Mouse (Mus musculus) neural tube, embryonic 12.5 days (tissue): ENCODE results near the gene Trp53i11. TPM values are rescaled to one million over a fixed set of nuclear protein-coding genes. Genes with fewer than 3 reads are reported as not detected.

Experiments used
- ATAC-seq: fragments of 200-750 bp; cut with Nextera tagmentation; 2 replicates; pipeline ENCODE4 v1.8.0; 2017; ENCODE audit warnings: low read depth, mild to moderate bottlenecking, moderate TSS enrichment, moderate library complexity; ENCODE audit not compliant: low FRiP score
- H3K27ac ChIP-seq: fragments of 300-500 bp; sonication (generic); 2 replicates; pipeline ENCODE4 v1.5.1; 2016
- H3K27me3 ChIP-seq: fragments of 300-500 bp; sonication (generic); replicated peaks from 2 replicates; pipeline ENCODE4 v1.6.1; 2016; ENCODE audit warnings: mild to moderate bottlenecking
- H3K36me3 ChIP-seq: fragments of 300-500 bp; sonication (generic); 2 replicates; pipeline ENCODE4 v1.6.1; 2016; ENCODE audit warnings: mild to moderate bottlenecking
- H3K4me1 ChIP-seq: fragments of 300-500 bp; sonication (generic); 2 replicates; pipeline ENCODE4 v1.6.1; 2016
- H3K4me2 ChIP-seq: fragments of 300-500 bp; sonication (generic); replicated peaks from 2 replicates; pipeline ENCODE4 v1.6.1; 2016; ENCODE audit warnings: mild to moderate bottlenecking
- H3K4me3 ChIP-seq: fragments of 300-500 bp; sonication (generic); 2 replicates; pipeline ENCODE4 v1.5.1; 2016
- H3K9ac ChIP-seq: fragments of 300-500 bp; sonication (generic); 2 replicates; pipeline ENCODE4 v1.6.1; 2016; ENCODE audit warnings: mild to moderate bottlenecking
- H3K9me3 ChIP-seq: fragments of 300-500 bp; sonication (generic); 2 replicates; pipeline ENCODE4 v1.6.1; 2016; ENCODE audit warnings: mild to moderate bottlenecking
- whole genome bisulfite sequencing: fragments of 180-500 bp; shearing (Covaris S2); methylation state at CpG from one replicate; pipeline ENCODE4 v1.1.7; 2016; 5-methylcytosine and 5-hydroxymethylcytosine counted together
- polyA plus RNA-seq: library from polyadenylated mRNA; unstranded; fragments of >200 nt; fragmentation: Nextera tagmentation; extraction: Ambion mirVana; gene quantifications from 2 replicates; pipeline ENCODE4 v1.2.1, GENCODE M21; 2016

The Trp53i11 gene
- polyA plus RNA-seq = 144 and 230 TPM in 2 replicates

- H3K27ac ChIP-seq = peak within 1 kb of the TSS; percentile 81
- peaks cover 50% of the 10 kb centered on the region for H3K4me1 ChIP-seq
- no peaks in the 10 kb centered on the region for H3K36me3 ChIP-seq
- H3K9ac ChIP-seq = peak within 1 kb of the TSS; percentile 99
- peak; percentile 87 for ATAC-seq
- H3K4me2 ChIP-seq = peak within 1 kb of the TSS; percentile 83
- WGBS = under 1% methylated on average over 62 of the region's 69 CpGs
- H3K4me3 ChIP-seq = peak within 1 kb of the TSS; percentile 93
- no peaks in the 10 kb centered on the region for H3K9me3 ChIP-seq
- no peaks in the 10 kb centered on the region for H3K27me3 ChIP-seq
Measured at GRCm38 (mm10) chr2:93187323-93187996, at the start of gene Trp53i11. Gene Trp53i11 (plus strand): TSS chr2:93187548.

DNA sequence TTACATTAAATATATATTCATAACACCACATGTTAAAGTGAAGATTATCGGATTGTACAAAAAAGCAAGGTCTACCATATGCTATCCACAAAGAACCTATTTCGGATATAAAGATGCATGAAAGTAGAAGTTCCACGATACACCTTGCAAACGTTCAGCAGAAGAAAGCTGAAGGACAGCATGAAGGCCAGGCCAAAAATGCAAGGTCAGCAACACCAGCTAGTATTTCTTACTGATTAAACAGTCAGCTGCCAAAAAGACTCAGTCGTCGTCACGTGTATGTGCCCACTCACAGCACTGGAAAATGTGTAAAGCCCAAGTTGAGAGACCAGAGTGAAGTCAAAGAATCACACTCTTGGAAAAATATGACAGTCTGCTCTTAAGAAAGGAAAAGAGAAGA is 47.9 kb upstream of the Trp53i11 start:
- no peak for ATAC-seq

GRCm38 (mm10) chr2:93141329-93141728 is 46.0 kb upstream of the Trp53i11 start:
- Histone ChIP-seq H3K4me1 (peaks cover 15% of the 10 kb centered on the region; the same call in 1 of the 2 replicates), H3K27ac (no peak overlapping the region), H3K4me2 (no peak overlapping the region), H3K9me3 (no peaks in the 10 kb centered on the region), H3K4me3 (no peak overlapping the region), H3K36me3 (no peaks in the 10 kb centered on the region), H3K27me3 (no peaks in the 10 kb centered on the region), H3K9ac (no peak overlapping the region)
- no peak for ATAC-seq
- 71% methylated on average over 3 of the region's 3 CpGs for WGBS

More for the DNA sequence above, 47.9 kb upstream of the Trp53i11 start:
- no peak overlapping the region for H3K9ac ChIP-seq
- no peak overlapping the region for H3K4me3 ChIP-seq
- 91% methylated on average over 7 of the region's 7 CpGs for WGBS
- H3K27ac ChIP-seq = no peak overlapping the region
- no peaks in the 10 kb centered on the region for H3K9me3 ChIP-seq
- H3K27me3 ChIP-seq = no peaks in the 10 kb centered on the region
- H3K4me1 ChIP-seq = peaks cover 6% of the 10 kb centered on the region; the same call in 1 of the 2 replicates
- H3K36me3 ChIP-seq = no peaks in the 10 kb centered on the region
- H3K4me2 ChIP-seq = no peak overlapping the region

- H3K27ac ChIP-seq = no peak overlapping the region
- no peaks in the 10 kb centered on the region for H3K27me3 ChIP-seq
- H3K4me3 ChIP-seq = no peak overlapping the region
- no peak overlapping the region for H3K9ac ChIP-seq
- ATAC-seq = no peak
- no peaks in the 10 kb centered on the region for H3K36me3 ChIP-seq
- WGBS = 68% methylated on average over 7 of the region's 7 CpGs
- H3K4me2 ChIP-seq = no peak overlapping the region
- peaks cover 15% of the 10 kb centered on the region; the same call in 1 of the 2 replicates for H3K4me1 ChIP-seq
- H3K9me3 ChIP-seq = no peaks in the 10 kb centered on the region
Measured at GRCm38 (mm10) chr2:93142616-93143015, 44.7 kb upstream of the Trp53i11 start.

DNA sequence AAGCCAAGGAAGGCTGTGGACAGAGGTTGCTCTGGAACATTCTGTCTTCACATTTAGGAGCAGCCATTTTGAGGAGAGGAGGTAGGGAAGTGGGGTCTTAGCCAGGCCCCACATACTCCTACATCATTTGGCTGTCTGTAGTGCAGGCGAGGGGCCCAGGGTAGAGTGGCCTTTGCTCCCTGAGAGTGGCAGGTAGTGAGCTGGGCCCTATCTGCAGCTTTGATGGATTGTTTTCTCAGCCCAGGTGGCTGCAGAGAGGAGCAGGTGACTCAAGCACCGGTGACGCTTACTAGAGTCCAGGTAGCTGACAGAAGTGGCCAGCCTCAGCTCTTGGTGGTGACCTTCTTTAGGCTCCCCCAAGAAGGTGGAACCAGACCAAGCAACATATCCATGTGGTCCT is 43.2 kb upstream of the Trp53i11 start:
- no peak for ATAC-seq
- Histone ChIP-seq H3K9ac (no peak overlapping the region), H3K27ac (no peak overlapping the region), H3K4me3 (no peak overlapping the region), H3K4me1 (peaks cover 15% of the 10 kb centered on the region; the same call in 1 of the 2 replicates), H3K27me3 (no peaks in the 10 kb centered on the region), H3K4me2 (no peak overlapping the region), H3K36me3 (no peaks in the 10 kb centered on the region), H3K9me3 (no peaks in the 10 kb centered on the region)
- 96% methylated on average over 3 of the region's 3 CpGs for WGBS

- H3K9me3 ChIP-seq = no peaks in the 10 kb centered on the region
- no peak overlapping the region for H3K4me3 ChIP-seq
- ATAC-seq = no peak
- no peak overlapping the region for H3K4me2 ChIP-seq
- H3K4me1 ChIP-seq = peaks cover 9% of the 10 kb centered on the region; the same call in 1 of the 2 replicates
- WGBS = 74% methylated on average over 2 of the region's 2 CpGs
- H3K36me3 ChIP-seq = no peaks in the 10 kb centered on the region
- H3K27ac ChIP-seq = no peak overlapping the region
- H3K27me3 ChIP-seq = no peaks in the 10 kb centered on the region
- no peak overlapping the region for H3K9ac ChIP-seq
Measured at GRCm38 (mm10) chr2:93150009-93150408, 37.3 kb upstream of the Trp53i11 start.

DNA sequence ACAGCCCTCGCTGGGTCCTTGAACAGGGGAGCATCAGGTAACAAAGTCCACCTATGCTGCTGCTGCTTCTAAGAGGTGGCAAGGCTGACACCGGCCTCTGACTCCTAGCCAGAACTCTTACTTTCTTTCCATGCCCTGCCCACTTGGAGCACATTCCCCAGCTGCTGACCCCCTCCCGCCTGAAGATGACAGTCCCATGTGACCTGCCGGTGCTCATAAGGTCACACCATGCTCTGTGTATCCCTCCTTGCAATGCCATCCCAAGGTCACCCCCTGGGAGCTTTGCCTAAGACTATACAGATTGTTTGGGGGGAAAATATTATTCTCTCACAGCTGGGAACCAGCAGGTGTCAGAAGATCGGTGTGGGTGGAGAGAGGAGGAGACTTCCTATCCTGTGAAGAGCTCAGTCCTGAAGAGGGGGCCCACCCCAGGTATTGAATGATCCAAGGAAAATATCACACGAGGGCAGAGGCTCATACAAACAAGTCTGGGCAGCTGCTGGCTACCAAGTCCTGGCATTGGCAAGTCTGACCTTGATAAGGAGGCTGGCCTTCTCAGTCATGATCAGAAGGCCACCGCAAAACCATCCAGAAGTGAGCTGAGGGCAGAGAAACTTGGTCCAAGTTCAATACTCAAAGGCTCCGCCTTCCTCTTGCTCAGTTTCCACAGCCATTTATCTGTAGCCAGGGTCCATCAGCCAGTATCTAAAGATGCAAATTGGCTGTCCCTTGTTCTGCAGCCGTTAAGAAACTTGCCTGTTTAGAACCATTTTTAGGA is 36.5 kb upstream of the Trp53i11 start:
- Histone ChIP-seq H3K27ac (no peak overlapping the region), H3K27me3 (no peaks in the 10 kb centered on the region), H3K9me3 (no peaks in the 10 kb centered on the region), H3K36me3 (no peaks in the 10 kb centered on the region), H3K4me2 (no peak overlapping the region), H3K9ac (no peak overlapping the region), H3K4me3 (no peak overlapping the region), H3K4me1 (peaks cover 5% of the 10 kb centered on the region; the same call in 1 of the 2 replicates)
- ATAC-seq = no peak
- 72% methylated on average over 9 of the region's 9 CpGs for WGBS

- H3K4me3 ChIP-seq = no peak overlapping the region
- no peak for ATAC-seq
- no peak overlapping the region for H3K4me2 ChIP-seq
- no peak overlapping the region for H3K27ac ChIP-seq
- WGBS = 84% methylated on average over 6 of the region's 6 CpGs
- no peaks in the 10 kb centered on the region for H3K36me3 ChIP-seq
- H3K4me1 ChIP-seq = no peaks in the 10 kb centered on the region
- no peak overlapping the region for H3K9ac ChIP-seq
- H3K9me3 ChIP-seq = no peaks in the 10 kb centered on the region
- no peaks in the 10 kb centered on the region for H3K27me3 ChIP-seq
Measured at GRCm38 (mm10) chr2:93152191-93152601, 35.2 kb upstream of the Trp53i11 start.

GRCm38 (mm10) chr2:93152883-93153491 is 34.4 kb upstream of the Trp53i11 start:
- no peak overlapping the region for H3K4me3 ChIP-seq

DNA sequence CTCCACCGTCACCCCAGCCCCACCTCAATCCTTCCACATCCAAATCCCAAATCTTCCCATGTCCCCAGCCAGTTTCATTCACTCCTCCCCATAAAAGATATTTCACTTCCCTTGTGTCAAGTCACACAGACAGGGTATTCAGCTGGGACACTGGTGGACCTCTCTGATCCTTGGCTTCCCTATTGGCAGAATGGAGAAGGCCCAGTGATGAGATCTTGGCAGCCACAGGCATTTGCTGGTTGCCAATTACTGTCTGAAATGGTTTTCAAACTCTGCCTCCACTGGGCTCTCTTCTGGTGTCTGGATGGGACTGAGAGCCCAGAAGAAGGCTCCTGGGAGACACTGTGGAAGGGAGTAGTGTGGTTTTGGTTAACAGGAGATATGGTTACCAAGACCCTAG is 33.5 kb upstream of the Trp53i11 start:
- 93% methylated on average over 1 of the region's 1 CpGs for WGBS
- H3K36me3 ChIP-seq = no peaks in the 10 kb centered on the region
- no peak overlapping the region for H3K4me2 ChIP-seq
- no peaks in the 10 kb centered on the region for H3K9me3 ChIP-seq
- no peaks in the 10 kb centered on the region for H3K4me1 ChIP-seq
- no peak for ATAC-seq
- H3K27me3 ChIP-seq = no peaks in the 10 kb centered on the region
- H3K9ac ChIP-seq = no peak overlapping the region
- no peak overlapping the region for H3K27ac ChIP-seq
- H3K4me3 ChIP-seq = no peak overlapping the region

More at GRCm38 (mm10) chr2:93152883-93153491, 34.4 kb upstream of the Trp53i11 start:
- no peak overlapping the region for H3K9ac ChIP-seq
- no peaks in the 10 kb centered on the region for H3K9me3 ChIP-seq
- no peak for ATAC-seq
- no peaks in the 10 kb centered on the region for H3K27me3 ChIP-seq
- no peaks in the 10 kb centered on the region for H3K4me1 ChIP-seq
- H3K4me2 ChIP-seq = no peak overlapping the region
- H3K27ac ChIP-seq = no peak overlapping the region
- 89% methylated on average over 7 of the region's 7 CpGs for WGBS
- no peaks in the 10 kb centered on the region for H3K36me3 ChIP-seq

DNA sequence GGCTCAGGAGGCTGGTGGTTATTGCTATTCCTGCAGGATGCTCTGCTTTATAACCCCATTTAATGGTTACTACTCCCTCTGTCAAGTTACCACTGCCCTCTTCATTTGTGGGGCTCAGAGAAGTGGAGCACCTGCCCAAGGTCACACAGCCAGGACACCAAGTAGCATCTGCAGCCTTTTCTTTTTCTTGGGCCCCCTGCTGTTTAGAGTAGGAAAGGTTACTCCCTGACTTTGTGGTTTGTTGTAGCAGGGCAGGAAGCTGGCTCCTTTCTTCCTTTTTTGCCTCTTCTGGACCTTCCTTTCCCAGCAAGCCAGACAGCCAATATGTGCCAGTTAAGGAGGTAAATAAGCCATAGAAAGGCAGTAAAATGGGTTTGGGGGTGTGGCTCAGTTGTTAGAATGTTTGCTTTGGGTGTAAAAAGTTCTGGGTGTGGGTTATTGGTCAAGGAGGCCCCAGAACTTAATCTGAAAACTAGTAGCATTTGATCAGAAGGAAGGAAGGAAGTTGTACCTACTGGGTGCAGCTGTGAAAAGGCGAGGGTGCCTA is 32.8 kb upstream of the Trp53i11 start:
- WGBS = 86% methylated on average over 1 of the region's 1 CpGs
- Histone ChIP-seq H3K4me1 (no peaks in the 10 kb centered on the region), H3K4me2 (no peak overlapping the region), H3K27me3 (no peaks in the 10 kb centered on the region), H3K4me3 (no peak overlapping the region), H3K27ac (no peak overlapping the region), H3K9ac (no peak overlapping the region), H3K9me3 (no peaks in the 10 kb centered on the region), H3K36me3 (no peaks in the 10 kb centered on the region)
- no peak for ATAC-seq

DNA sequence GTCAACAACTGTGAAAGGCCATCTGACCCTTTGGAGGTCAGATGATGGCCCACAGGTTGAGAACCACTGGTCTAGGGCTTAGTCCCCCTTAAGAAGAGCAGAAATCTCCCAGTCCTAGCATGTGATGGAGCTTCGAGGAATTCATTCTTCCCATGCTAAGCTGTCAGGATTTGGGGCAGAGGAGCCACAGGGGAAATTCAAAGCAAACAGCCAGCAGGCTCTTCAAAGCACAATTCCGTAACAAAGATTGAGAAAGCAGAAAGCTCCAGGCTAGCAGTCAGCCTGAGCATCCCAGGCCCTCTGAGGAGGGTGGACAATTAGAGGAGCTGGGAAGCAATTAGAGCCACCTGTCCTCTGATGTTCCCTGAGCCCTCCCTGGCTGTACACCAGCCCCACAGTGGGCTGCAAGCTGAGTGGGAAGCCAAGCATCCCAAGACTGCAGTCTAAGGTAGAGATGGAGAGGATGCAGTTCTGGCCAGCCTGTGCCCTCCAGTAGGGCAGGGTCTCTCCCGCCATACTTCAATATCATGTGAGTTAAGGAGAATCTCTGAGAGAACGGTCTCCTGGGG is 26.8 kb upstream of the Trp53i11 start:
- Histone ChIP-seq H3K4me1 (no peaks in the 10 kb centered on the region), H3K9ac (no peak overlapping the region), H3K27me3 (no peaks in the 10 kb centered on the region), H3K9me3 (no peaks in the 10 kb centered on the region), H3K36me3 (no peaks in the 10 kb centered on the region), H3K4me3 (no peak overlapping the region), H3K27ac (no peak overlapping the region), H3K4me2 (no peak overlapping the region)
- ATAC-seq = no peak
- 76% methylated on average over 4 of the region's 4 CpGs for WGBS
